Mouse (Mus musculus) heart, postnatal 14 days (tissue): ENCODE results near the gene C9orf72. TPM values are rescaled to one million over a fixed set of nuclear protein-coding genes. Genes with fewer than 3 reads are reported as not detected.
A peak's percentile ranks its signal among the peaks of the same experiment; 100 is the strongest.
"Not testable (repeated sequence)": the region's sequence is repeated elsewhere in the genome, so short reads cannot be mapped to it uniquely, and the experiment has no call there.

Source experiments
- DNase-seq, 2 experiments: peaks; one replicate each; pipeline ENCODE4 v3.0.0; 2021 to 2022
- intact Hi-C: fragments of 180-260 bp; cut with DNase I; formaldehyde crosslinking; loops from one replicate; pipeline ENCODE4 v1.15.1; 2025
- long read RNA-seq, 2 experiments: library from polyadenylated mRNA; stranded (forward); transcript quantifications; one replicate each; pipeline ENCODE4 v2.0.0; 2021
- total RNA-seq, 2 experiments: library from RNA; stranded (reverse); gene quantifications; 2 replicates each; pipeline ENCODE4 v1.2.3; 2021

Gene C9orf72
- 10 to 100 TPM; 23.7 to 25.8 TPM for total RNA-seq
- long read RNA-seq, experiment 1, transcript C9orf72-203 (11 exons, 3,193 nt): major isoform, 15 of 31 reads
- long read RNA-seq, experiment 1, partial matches to known transcripts: 11 of 31 reads
- long read RNA-seq, experiment 1, other reads (novel, unspliced or antisense): 5 of 31 reads
- long read RNA-seq, experiment 2, transcript C9orf72-203 (11 exons, 3,193 nt): major isoform, 7 of 16 reads
- long read RNA-seq, experiment 2, partial matches to known transcripts: 7 of 16 reads
- long read RNA-seq, experiment 2, other reads (novel, unspliced or antisense): 2 of 16 reads

- peak; percentile 93 to 96 for DNase-seq
- intact Hi-C loops: loop anchor here (10.0 kb wide), 1 partner anchor 541 kb away; the partner anchor contains the start of gene Slc35a1
Observed at GRCm38 (mm10) chr4:35225734-35226495, at the start of gene C9orf72. TSS of gene C9orf72 (minus strand) at chr4:35226175.

- no peak for DNase-seq
- intact Hi-C loops: no loop called here
Observed at GRCm38 (mm10) chr4:35259006-35259405, 33.0 kb upstream of the C9orf72 start.

- DNase-seq: no peak
- intact Hi-C loops: no loop called here
Observed at GRCm38 (mm10) chr4:35244023-35244422, 18.0 kb upstream of the C9orf72 start.

- intact Hi-C loops: no loop called here
Observed at GRCm38 (mm10) chr4:35241735-35242134, 15.8 kb upstream of the C9orf72 start.

GRCm38 (mm10) chr4:35238696-35239095, 12.7 kb upstream of the C9orf72 start:
- no peak for DNase-seq
- intact Hi-C loops: no loop called here

More at GRCm38 (mm10) chr4:35241735-35242134, 15.8 kb upstream of the C9orf72 start:
- DNase-seq: no peak

- intact Hi-C loops, DNase-seq: not testable (repeated sequence)
Observed at GRCm38 (mm10) chr4:35238240-35238639, 12.3 kb upstream of the C9orf72 start.

GRCm38 (mm10) chr4:35236313-35236712, 10.3 kb upstream of the C9orf72 start:
- intact Hi-C loops: no loop called here
- no peak for DNase-seq

GRCm38 (mm10) chr4:35228260-35228659, 2.3 kb upstream of the C9orf72 start:
- intact Hi-C loops: loop anchor here (10.0 kb wide), 1 partner anchor 543 kb away; the partner anchor contains the start of gene Slc35a1
- DNase-seq: no peak

- intact Hi-C loops: loop anchor here (10.0 kb wide), 1 partner anchor 542 kb away; the partner anchor contains the start of gene Slc35a1
- no peak for DNase-seq
Observed at GRCm38 (mm10) chr4:35226496-35226992, 569 bp upstream of the C9orf72 start.

GRCm38 (mm10) chr4:35225141-35225733, 738 bp downstream of the C9orf72 start:
- intact Hi-C loops: loop anchor here (10.0 kb wide), 1 partner anchor 540 kb away; the partner anchor contains the start of gene Slc35a1
- DNase-seq: no peak

GRCm38 (mm10) chr4:35224101-35224500, 1.9 kb downstream of the C9orf72 start:
- intact Hi-C loops: loop anchor here (10.0 kb wide), 1 partner anchor 539 kb away; the partner anchor contains the start of gene Slc35a1
- no peak for DNase-seq

- intact Hi-C loops: loop anchor here (10.0 kb wide), 1 partner anchor 539 kb away; the partner anchor contains the start of gene Slc35a1
- no peak for DNase-seq
Observed at GRCm38 (mm10) chr4:35223376-35223988, 2.5 kb downstream of the C9orf72 start.

- intact Hi-C loops: loop anchor here (10.0 kb wide), 1 partner anchor 537 kb away; the partner anchor contains the start of gene Slc35a1
- no peak for DNase-seq
Observed at GRCm38 (mm10) chr4:35221903-35222302, 4.1 kb downstream of the C9orf72 start.

GRCm38 (mm10) chr4:35221131-35221530, 4.8 kb downstream of the C9orf72 start:
- intact Hi-C loops: loop anchor here (10.0 kb wide), 1 partner anchor 536 kb away; the partner anchor contains the start of gene Slc35a1
- DNase-seq: no peak

- no peak for DNase-seq
- intact Hi-C loops: loop anchor here (10.0 kb wide), 1 partner anchor 535 kb away; the partner anchor contains the start of gene Slc35a1
Observed at GRCm38 (mm10) chr4:35220108-35220731, 5.8 kb downstream of the C9orf72 start.

- intact Hi-C loops: no loop called here
- DNase-seq: no peak
Observed at GRCm38 (mm10) chr4:35204659-35205058, 21.3 kb downstream of the C9orf72 start.

- intact Hi-C loops: no loop called here
- no peak for DNase-seq
Observed at GRCm38 (mm10) chr4:35203724-35204123, 22.3 kb downstream of the C9orf72 start.

GRCm38 (mm10) chr4:35201700-35202099, 24.3 kb downstream of the C9orf72 start:
- intact Hi-C loops: no loop called here
- no peak for DNase-seq

GRCm38 (mm10) chr4:35192725-35193124, 33.2 kb downstream of the C9orf72 start:
- no peak for DNase-seq
- intact Hi-C loops: loop anchor here (2.0 kb wide), 1 partner anchor 234 kb away; no protein-coding TSS in a partner anchor
